Mouse (Mus musculus): ENCODE results near the gene Enpp6. TPM values are rescaled to one million over a fixed set of nuclear protein-coding genes. Genes with fewer than 3 reads are reported as not detected.

The Enpp6 gene
- total and polyA plus RNA-seq, 3 experiments: 0.22 TPM; not detected in 2

DNA sequence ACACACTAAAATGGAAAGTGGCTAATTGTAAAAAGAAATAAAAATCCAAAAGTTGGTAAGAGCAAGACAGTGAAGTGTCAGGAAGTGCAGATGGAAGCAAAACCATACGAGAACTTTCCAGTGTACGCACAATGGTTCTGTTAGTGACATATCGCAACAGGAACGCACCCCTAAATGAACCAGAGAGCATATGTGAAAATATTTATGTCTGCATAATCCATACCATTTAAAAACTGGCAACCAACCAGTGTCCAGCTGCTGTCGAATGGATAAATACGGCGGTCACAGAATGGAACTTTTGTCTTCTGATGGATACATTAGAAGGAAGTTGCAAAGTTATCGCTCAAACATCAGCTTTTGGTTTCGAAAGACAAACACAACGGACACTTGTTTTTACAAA lies 61.9 kb downstream of the Enpp6 start:
- Histone ChIP-seq H3K27me3 (ENCODE audit: insufficient read depth, low read length) (no peaks in the 10 kb centered on the region), H3K4me1 (ENCODE audit: insufficient read depth, low read depth, low read length) (no peaks in the 10 kb centered on the region), H3K4me3 (ENCODE audit: low read depth, low read length) (no peak overlapping the region), H3K36me3 (replicated peaks) (no peaks in the 10 kb centered on the region), H3K9me3 (replicated peaks) (no peaks in the 10 kb centered on the region)
- TF ChIP-seq CTCF (IDR thresholded peaks at IDR 0.05; ENCODE audit: low read depth, low read length) (no peak), GATA1 (IDR thresholded peaks at IDR 0.05; ENCODE audit: borderline replicate concordance, low read length) (no peak), TAL1 (conservative IDR thresholded peaks at IDR 0.05; ENCODE audit: low read depth, low read length) (no peak), GATA2 (IDR thresholded peaks at IDR 0.05; ENCODE audit: borderline replicate concordance, low read depth, low read length) (no peak), POLR2AphosphoS5 (IDR thresholded peaks at IDR 0.05; ENCODE audit: insufficient replicate concordance, low read depth, low read length) (no peak)
- ATAC-seq (ENCODE audit: extremely low read depth, insufficient number of reproducible peaks, low FRiP score, poor library complexity, severe bottlenecking) (no peak), DNase-seq (ENCODE audit: low spot score) (no peak)

DNA sequence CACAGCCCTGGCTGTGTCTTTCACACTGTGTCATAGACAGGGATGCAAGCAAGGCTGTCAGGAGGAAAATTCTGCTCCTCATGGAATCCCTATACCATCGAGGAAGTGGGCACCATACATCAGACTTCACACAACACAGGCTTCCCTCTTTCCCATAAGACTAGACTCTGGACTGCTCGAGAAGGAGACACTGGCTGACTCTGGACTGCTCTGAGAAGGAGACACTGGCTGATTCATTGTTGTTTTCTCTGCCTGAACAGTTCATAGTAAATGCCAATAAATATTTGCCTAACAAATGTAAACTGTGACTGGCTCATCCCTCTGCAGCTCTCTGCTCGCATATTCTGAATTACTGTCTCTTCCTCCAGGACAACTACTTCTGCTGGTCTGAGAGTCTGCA lies 66.0 kb downstream of the Enpp6 start:
- no peaks in the 10 kb centered on the region for H3K27me3 ChIP-seq (ENCODE audit: insufficient read depth, low read length)
- DNase-seq (ENCODE audit: low spot score) (no peak), ATAC-seq (ENCODE audit: extremely low read depth, insufficient number of reproducible peaks, low FRiP score, poor library complexity, severe bottlenecking) (no peak)
- H3K4me3 ChIP-seq (ENCODE audit: low read depth, low read length): no peak overlapping the region
- TF ChIP-seq CTCF (IDR thresholded peaks at IDR 0.05; ENCODE audit: low read depth, low read length) (no peak), TAL1 (conservative IDR thresholded peaks at IDR 0.05; ENCODE audit: low read depth, low read length) (no peak), GATA2 (IDR thresholded peaks at IDR 0.05; ENCODE audit: borderline replicate concordance, low read depth, low read length) (no peak), GATA1 (IDR thresholded peaks at IDR 0.05; ENCODE audit: borderline replicate concordance, low read length) (no peak), POLR2AphosphoS5 (IDR thresholded peaks at IDR 0.05; ENCODE audit: insufficient replicate concordance, low read depth, low read length) (no peak)
- H3K9me3 ChIP-seq (replicated peaks): no peaks in the 10 kb centered on the region
- no peaks in the 10 kb centered on the region for H3K36me3 ChIP-seq (replicated peaks)
- H3K4me1 ChIP-seq (ENCODE audit: insufficient read depth, low read depth, low read length): no peaks in the 10 kb centered on the region

DNA sequence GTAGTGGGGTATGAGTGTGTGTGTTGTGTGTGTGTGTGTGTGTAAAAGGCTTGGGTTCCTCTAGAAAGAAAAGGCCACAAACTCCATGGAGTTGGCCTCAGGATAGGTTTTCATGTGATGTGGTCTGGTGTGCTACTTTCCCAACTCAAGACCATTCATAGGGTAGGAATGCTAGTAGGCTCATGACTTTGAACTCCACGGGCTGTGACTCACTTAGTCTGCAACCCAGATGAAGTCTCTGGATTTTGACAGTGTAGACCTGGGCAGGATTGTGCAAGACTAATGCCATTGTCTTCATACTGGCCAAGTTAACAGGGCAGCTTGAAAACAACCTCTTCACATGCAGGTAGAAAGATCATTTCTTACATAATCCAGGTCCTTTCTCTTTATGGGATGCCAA lies 69.4 kb downstream of the Enpp6 start:
- Histone ChIP-seq H3K4me3 (ENCODE audit: low read depth, low read length) (no peak overlapping the region), H3K9me3 (replicated peaks) (no peaks in the 10 kb centered on the region), H3K36me3 (replicated peaks) (no peaks in the 10 kb centered on the region), H3K27me3 (ENCODE audit: insufficient read depth, low read length) (0 out of 2 replicates have a peak, but pooled peaks cover 2% of the 10 kb centered on the region), H3K4me1 (ENCODE audit: insufficient read depth, low read depth, low read length) (no peaks in the 10 kb centered on the region)
- ATAC-seq (ENCODE audit: extremely low read depth, insufficient number of reproducible peaks, low FRiP score, poor library complexity, severe bottlenecking) (no peak), DNase-seq (ENCODE audit: low spot score) (no peak)
- TF ChIP-seq GATA1 (IDR thresholded peaks at IDR 0.05; ENCODE audit: borderline replicate concordance, low read length) (no peak), POLR2AphosphoS5 (IDR thresholded peaks at IDR 0.05; ENCODE audit: insufficient replicate concordance, low read depth, low read length) (no peak), TAL1 (conservative IDR thresholded peaks at IDR 0.05; ENCODE audit: low read depth, low read length) (no peak), CTCF (IDR thresholded peaks at IDR 0.05; ENCODE audit: low read depth, low read length) (no peak), GATA2 (IDR thresholded peaks at IDR 0.05; ENCODE audit: borderline replicate concordance, low read depth, low read length) (no peak)

DNA sequence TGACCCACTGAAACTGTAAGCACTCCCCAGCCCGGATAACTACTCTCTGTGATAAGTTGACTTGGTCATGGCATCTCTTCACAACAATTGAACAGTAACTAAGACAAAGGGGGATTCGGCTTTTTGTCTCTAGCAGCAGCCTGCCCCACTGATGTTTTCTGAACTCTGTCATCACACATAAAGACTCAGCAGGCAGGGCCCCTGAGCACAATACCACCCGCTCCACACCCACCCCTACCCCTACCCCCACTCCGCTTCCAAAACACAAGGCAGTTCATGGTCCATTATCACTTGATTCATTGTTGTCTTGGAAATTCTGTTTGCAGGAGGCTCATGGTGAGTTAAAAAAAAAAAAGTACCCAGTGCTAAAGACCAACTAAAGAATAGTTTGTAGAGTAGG lies 71.8 kb downstream of the Enpp6 start:
- TF ChIP-seq CTCF (IDR thresholded peaks at IDR 0.05; ENCODE audit: low read depth, low read length) (no peak), GATA1 (IDR thresholded peaks at IDR 0.05; ENCODE audit: borderline replicate concordance, low read length) (no peak), POLR2AphosphoS5 (IDR thresholded peaks at IDR 0.05; ENCODE audit: insufficient replicate concordance, low read depth, low read length) (no peak), GATA2 (IDR thresholded peaks at IDR 0.05; ENCODE audit: borderline replicate concordance, low read depth, low read length) (no peak), TAL1 (conservative IDR thresholded peaks at IDR 0.05; ENCODE audit: low read depth, low read length) (no peak)
- ATAC-seq (ENCODE audit: extremely low read depth, insufficient number of reproducible peaks, low FRiP score, poor library complexity, severe bottlenecking) (no peak), DNase-seq (ENCODE audit: low spot score) (no peak)
- Histone ChIP-seq H3K27me3 (ENCODE audit: insufficient read depth, low read length) (0 out of 2 replicates have a peak, but pooled peaks cover 2% of the 10 kb centered on the region), H3K4me1 (ENCODE audit: insufficient read depth, low read depth, low read length) (no peaks in the 10 kb centered on the region), H3K4me3 (ENCODE audit: low read depth, low read length) (no peak overlapping the region), H3K36me3 (replicated peaks) (no peaks in the 10 kb centered on the region), H3K9me3 (replicated peaks) (no peaks in the 10 kb centered on the region)

DNA sequence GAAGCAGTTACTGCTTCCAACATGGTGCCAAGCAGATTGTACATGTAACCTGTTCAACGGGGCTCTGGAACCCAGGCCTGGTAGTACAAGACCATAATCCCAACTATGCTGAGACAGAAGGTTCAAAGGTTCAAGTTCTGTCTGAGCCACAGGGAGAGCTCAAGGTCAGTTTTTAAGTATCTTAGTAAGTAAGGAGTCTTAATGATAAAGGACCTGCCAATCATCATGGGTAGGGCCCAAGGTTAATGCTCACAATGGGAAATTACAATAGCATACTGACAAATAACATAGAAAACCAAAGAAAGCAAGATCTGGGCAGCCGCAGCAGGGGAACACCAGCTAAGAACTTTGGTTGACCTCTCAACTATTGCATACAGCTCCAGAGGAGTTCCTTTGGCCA lies 72.3 kb downstream of the Enpp6 start:
- Histone ChIP-seq H3K9me3 (replicated peaks) (no peaks in the 10 kb centered on the region), H3K27me3 (ENCODE audit: insufficient read depth, low read length) (0 out of 2 replicates have a peak, but pooled peaks cover 2% of the 10 kb centered on the region), H3K36me3 (replicated peaks) (no peaks in the 10 kb centered on the region), H3K4me1 (ENCODE audit: insufficient read depth, low read depth, low read length) (no peaks in the 10 kb centered on the region), H3K4me3 (ENCODE audit: low read depth, low read length) (no peak overlapping the region)
- TF ChIP-seq CTCF (IDR thresholded peaks at IDR 0.05; ENCODE audit: low read depth, low read length) (no peak), TAL1 (conservative IDR thresholded peaks at IDR 0.05; ENCODE audit: low read depth, low read length) (no peak), GATA1 (IDR thresholded peaks at IDR 0.05; ENCODE audit: borderline replicate concordance, low read length) (no peak), GATA2 (IDR thresholded peaks at IDR 0.05; ENCODE audit: borderline replicate concordance, low read depth, low read length) (no peak), POLR2AphosphoS5 (IDR thresholded peaks at IDR 0.05; ENCODE audit: insufficient replicate concordance, low read depth, low read length) (no peak)
- ATAC-seq (ENCODE audit: extremely low read depth, insufficient number of reproducible peaks, low FRiP score, poor library complexity, severe bottlenecking): no peak
- DNase-seq (ENCODE audit: low spot score): no peak

DNA sequence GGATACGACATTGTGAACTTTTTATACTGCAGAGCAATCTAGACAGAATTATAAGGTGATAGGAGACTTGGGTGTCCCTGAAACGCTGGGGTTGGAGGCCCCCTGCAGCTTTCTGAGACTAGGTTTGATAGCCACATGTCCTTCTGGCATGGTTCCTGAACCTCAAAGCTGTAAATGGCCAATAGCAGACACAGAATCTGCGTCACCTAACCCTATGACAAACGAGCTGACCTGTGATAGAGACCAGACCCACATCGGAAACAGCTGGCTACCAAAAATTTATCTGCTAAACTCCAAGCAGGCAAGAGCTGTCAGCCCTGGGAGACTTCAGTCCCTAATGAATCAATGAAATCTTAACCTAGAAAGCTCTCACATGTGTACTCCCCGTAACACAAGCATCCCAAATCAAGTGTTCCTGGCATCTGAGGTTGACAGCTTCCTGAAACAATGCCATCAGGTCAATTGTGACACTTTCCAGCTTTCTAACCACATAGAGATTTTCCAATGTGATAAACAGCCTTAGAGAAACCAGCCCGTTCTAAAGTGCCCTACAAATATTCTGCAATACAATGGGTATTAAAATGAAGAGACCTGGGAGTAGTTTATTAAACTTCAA lies 74.5 kb downstream of the Enpp6 start:
- no peak for TF ChIP-seq GATA1 (IDR thresholded peaks at IDR 0.05; ENCODE audit: borderline replicate concordance, low read length)
- Histone ChIP-seq H3K4me3 (ENCODE audit: low read depth, low read length) (no peak overlapping the region), H3K9me3 (replicated peaks) (no peaks in the 10 kb centered on the region), H3K4me1 (ENCODE audit: insufficient read depth, low read depth, low read length) (no peaks in the 10 kb centered on the region), H3K36me3 (replicated peaks) (no peaks in the 10 kb centered on the region), H3K27me3 (ENCODE audit: insufficient read depth, low read length) (0 out of 2 replicates have a peak, but pooled peaks cover 2% of the 10 kb centered on the region)
- ATAC-seq (ENCODE audit: extremely low read depth, insufficient number of reproducible peaks, low FRiP score, poor library complexity, severe bottlenecking): no peak
- no peak for DNase-seq (ENCODE audit: low spot score)
